Mouse (Mus musculus): Measurements from ENCODE around the gene Carmil1. TPM values are rescaled to one million over a fixed set of nuclear protein-coding genes. Genes with fewer than 3 reads are reported as not detected.

The Carmil1 gene
- total RNA-seq, 2 experiments from 2014 or later, result 40.5 to 49.9 TPM

DNA sequence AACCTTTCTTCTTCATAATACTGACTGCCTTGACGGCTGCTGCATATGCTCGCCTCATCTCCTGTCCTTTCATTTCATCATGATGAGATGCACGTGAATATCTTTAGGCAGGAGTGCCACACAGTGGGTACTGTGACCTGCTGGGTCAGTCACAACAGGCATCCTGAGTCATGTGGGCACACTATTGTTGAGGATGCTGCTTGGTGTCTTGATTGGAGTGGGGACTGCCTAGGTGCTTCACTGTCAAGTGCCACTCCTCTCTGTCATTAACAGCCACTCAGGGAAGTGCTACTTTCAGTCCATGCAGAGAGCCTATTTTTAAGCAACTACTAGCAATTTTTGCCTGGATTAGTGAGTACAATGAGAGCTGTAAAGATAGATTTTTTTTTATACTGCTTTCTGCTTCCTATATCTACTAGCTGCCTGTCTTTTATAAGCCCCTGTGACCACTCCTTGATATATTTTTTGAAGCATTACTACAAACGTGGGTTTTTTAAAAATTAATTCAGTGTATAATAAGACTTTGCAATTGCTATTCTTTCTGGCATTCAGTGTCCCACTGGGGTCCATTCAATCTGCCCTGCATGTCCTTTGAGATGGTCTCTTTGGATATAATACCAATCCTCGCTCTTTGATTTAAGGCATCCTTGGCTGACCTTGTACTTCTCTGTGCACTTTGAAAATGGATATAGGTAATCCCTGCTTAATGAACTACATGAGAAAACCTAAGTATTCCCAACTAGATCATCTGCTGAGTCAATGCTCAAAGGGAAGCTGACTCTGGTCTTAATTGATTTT, 225.3 kb downstream of the Carmil1 start:
- no peak for DNase-seq (ENCODE audit: extremely low spot score in 1 of 2, low spot score in 1 of 2)

- DNase-seq (ENCODE audit: extremely low spot score in 1 of 2, low spot score in 1 of 2), result no peak
These were observed 229.1 kb downstream of the Carmil1 start for GRCm38 (mm10) chr13:24051496-24051895.

- no peak for DNase-seq (ENCODE audit: extremely low spot score in 1 of 2, low spot score in 1 of 2)
These were observed 230.3 kb downstream of the Carmil1 start for GRCm38 (mm10) chr13:24050330-24050729.

GRCm38 (mm10) chr13:24049267-24050034, 231.1 kb downstream of the Carmil1 start:
- DNase-seq (ENCODE audit: extremely low spot score in 1 of 2, low spot score in 1 of 2), result peak; percentile 29 to 51

DNA sequence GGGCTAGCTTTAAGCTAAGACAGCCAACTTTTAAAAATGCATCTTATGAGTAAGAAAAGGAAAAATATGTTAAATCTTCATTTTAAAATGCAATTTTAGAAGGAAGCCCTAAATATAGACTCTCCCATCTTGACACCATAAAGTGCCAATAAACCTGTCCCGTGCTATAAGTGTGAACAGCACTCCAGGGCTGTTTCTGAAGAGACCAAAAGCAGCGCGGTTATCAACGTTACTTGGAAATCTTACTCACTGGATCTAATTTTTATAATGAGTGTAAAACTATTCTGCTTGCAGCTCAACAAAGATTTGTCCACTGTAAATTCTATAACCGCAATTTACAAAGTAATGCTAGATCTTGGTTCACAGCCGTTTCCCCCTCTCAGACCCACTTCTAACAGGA, 232.0 kb downstream of the Carmil1 start:
- DNase-seq (ENCODE audit: extremely low spot score in 1 of 2, low spot score in 1 of 2), result no peak

GRCm38 (mm10) chr13:24045271-24045670, 235.3 kb downstream of the Carmil1 start:
- DNase-seq (ENCODE audit: extremely low spot score in 1 of 2, low spot score in 1 of 2), result no peak

- no peak for DNase-seq (ENCODE audit: extremely low spot score in 1 of 2, low spot score in 1 of 2)
These were observed 240.4 kb downstream of the Carmil1 start for GRCm38 (mm10) chr13:24040221-24040620.

DNA sequence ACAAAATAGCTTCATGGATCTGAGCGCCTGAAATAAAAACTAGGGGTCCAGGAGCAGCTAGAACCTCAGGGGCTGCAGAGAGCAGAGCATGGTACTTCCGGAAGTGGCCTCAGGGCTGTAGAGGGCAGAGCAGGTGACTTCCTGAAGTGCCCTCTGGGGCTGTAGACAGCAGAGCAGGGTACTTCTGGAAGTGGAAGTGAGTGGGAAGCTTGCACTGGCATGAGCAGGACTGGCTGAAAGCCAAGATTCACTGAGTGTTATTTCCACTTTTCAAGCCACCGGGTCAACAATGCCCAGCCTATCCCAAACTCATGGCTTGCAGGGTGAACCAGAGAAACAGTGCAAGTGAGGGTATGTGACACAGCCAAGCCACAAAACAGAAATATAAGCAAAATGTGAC, 243.1 kb downstream of the Carmil1 start:
- DNase-seq (ENCODE audit: extremely low spot score in 1 of 2, low spot score in 1 of 2), result no peak

- no peak for DNase-seq (ENCODE audit: extremely low spot score in 1 of 2, low spot score in 1 of 2)
These were observed 244.4 kb downstream of the Carmil1 start for GRCm38 (mm10) chr13:24036150-24036549.

DNA sequence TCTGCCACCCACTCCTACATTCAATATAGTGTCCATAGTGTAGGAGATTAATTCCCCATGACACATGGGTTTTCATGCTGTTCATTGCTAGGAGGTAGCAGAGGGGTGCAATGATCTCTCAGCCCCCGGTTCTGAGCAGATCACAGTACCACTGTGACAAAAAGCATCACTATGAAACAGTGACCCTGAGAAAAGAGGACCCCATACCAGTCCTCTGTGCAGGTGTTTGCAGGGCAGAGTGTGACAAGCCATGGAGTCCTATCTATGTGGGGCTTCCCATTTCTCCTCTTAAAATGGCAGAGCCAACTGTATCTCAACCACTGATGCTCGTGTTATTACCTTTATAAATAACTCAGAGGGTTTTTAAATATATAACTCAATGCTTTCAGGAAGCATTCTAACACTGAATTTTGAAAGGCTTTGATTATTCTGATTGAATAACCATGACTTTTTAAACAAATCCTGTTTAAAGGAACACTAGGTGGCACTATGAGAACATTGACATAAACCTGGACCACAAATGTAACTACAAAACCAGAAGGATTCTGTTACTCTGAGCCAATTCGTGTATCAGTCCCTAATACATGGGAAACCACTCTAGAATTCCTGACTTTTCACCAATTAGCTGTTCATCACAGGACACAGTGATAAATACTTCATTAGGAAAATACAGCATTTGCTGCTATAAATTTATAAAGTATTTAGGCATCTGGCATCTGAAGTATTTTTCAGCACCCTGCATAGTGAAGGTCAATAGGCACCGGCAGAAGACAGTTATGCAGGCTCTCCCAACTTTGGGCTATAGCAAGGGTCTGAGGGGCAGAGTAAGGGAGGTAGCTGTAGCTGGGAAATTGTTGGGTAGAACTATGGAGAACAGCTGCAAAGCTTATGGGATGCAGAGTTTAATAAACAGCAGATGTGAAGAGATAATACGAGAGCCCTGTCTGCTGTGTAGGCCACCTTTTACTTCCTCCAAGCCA, 253.1 kb downstream of the Carmil1 start:
- no peak for DNase-seq (ENCODE audit: extremely low spot score in 1 of 2, low spot score in 1 of 2)

DNA sequence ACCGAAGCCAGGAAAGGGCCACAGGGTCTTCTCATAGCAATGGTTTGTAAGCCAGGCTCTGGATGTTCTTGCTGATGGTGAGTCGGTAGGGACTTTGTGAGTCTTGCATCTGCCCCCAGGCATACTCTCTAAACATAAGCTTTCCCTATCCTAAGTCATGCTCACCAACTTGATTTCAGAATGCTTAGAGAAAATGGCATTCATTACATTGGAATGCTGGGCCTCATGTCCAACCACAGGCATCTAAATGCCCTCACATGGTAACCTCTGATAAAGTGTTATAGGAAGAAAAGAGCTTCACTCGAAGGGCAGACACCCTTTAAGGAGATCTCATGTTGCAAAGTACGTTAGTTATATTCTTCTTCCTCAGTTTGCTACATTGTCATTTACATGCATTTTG, 262.1 kb downstream of the Carmil1 start:
- no peak for DNase-seq (ENCODE audit: extremely low spot score in 1 of 2, low spot score in 1 of 2)

DNA sequence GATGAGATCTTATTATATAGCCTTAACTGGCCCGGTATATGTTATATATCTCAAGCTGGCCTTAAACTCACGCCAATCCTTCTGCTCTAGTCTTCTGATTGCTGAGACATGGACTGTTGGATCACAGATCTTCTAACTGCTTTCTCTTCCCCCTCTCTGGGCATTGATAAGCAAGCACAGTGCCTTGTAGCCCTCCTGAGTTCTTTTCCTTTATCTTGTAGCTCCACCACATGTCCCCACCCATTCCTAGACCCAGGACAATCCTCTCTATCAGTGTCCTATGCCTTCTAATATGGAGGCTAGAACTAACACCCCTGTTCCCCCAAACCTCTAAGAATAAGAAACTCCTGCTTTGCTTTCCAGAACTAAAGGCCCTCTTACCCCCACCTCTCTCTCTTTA, 275.1 kb downstream of the Carmil1 start:
- DNase-seq (ENCODE audit: extremely low spot score in 1 of 2, low spot score in 1 of 2), result no peak

GRCm38 (mm10) chr13:24001797-24002196, 278.8 kb downstream of the Carmil1 start:
- DNase-seq (ENCODE audit: extremely low spot score in 1 of 2, low spot score in 1 of 2), result no peak

DNA sequence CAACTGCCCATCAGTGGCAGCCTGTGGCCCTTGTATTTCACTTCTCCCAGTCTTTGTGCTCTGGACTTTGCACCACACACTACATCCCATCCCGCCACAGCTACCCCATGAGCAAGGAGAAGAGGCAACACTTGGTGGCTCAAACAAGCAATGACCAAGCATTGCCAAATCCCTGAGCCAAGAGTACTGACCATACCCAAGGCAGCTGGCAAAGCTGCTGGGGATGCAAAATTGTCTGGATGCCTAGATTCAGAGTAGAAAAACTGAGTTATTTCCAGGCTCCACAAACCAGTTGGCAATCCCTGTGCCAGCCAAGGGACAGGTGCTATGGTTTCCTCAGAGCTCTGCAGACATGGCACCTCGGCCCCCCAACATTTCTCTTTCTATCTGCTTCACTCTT, 279.5 kb downstream of the Carmil1 start:
- no peak for DNase-seq (ENCODE audit: extremely low spot score in 1 of 2, low spot score in 1 of 2)

DNA sequence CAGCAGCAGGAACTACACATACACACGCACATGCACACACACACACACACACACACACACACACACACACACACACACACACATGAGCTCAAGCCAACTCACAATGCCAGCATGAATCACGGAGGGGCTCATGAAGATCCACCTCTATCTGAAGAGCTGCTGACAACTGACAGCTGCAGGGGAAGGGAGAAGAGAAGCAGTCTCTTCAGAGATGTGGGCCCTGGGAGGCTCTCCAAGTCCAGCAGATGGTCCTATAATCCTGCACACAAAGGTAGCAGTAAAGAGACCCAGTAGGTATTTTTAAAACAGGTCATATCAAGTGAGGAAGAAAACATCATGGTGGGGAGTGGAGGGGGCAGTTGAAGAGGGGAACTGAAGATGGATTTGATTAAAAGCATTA, 281.8 kb downstream of the Carmil1 start:
- no peak for DNase-seq (ENCODE audit: extremely low spot score in 1 of 2, low spot score in 1 of 2)

DNA sequence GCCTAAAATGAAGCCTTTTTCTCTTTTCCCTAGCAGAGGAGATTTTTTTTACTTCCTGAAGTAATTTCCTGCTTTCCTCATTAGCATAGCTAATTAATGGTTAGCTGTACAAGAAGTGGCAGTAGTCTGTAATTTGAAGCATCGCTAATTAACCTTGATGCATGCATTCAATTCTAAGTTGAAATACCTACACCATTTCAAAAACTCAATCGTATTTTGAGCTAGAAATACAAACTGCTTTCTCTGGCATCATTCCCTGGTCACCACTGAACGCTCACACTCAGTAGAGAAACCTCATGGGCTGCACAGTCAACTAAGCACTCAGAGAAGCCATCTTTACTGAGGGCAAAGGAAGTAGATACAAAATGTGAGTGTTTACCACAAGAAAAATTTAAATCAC, 285.8 kb downstream of the Carmil1 start:
- no peak for DNase-seq (ENCODE audit: extremely low spot score in 1 of 2, low spot score in 1 of 2)

GRCm38 (mm10) chr13:23994024-23994423, 286.6 kb downstream of the Carmil1 start:
- no peak for DNase-seq (ENCODE audit: extremely low spot score in 1 of 2, low spot score in 1 of 2)

- peak in 1 of 2 experiments; percentile 35 for DNase-seq (ENCODE audit: extremely low spot score in 1 of 2, low spot score in 1 of 2)
These were observed 289.7 kb downstream of the Carmil1 start, which contains the start of gene Scgn for GRCm38 (mm10) chr13:23990928-23991327. Gene Scgn, minus strand, starts transcription at chr13:23991214.

DNA sequence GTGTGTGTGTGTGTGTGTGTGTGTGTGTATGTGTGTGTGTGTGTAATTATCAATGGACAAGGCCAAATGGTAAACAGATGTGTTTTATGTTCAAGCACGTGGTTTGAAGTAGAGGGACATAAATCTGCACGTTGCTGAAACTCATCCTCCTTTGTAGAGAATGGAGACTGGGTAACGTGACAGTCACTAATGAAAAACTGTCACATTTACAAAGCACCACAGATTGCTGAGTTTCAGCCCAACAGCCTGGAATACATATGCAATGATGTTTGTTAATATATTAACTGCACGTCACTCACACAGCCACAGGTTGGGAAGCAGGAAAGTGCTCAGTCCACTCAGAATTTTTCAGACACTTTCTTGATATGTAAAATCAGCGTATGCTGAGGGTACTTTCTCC, 290.1 kb downstream of the Carmil1 start:
- no peak for DNase-seq (ENCODE audit: extremely low spot score in 1 of 2, low spot score in 1 of 2)

DNA sequence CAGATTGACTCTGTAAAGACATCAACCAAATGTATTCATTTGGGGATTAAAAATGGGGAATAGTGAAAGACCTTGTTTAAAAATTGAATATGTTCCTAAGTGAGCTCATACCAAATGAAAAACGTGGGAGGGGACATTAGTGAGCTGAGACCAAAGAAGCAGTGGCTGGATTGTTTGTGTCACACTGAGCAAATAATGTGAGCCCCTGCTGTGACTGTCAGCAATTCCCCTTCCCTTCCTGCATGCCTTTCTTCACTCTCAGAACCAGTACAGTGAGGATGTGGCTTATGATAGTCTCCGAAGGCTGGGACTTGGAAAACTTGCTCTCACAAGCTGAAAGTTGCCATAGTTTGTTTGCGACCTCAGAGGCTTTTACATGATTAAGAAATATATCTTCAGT, 295.5 kb downstream of the Carmil1 start:
- no peak for DNase-seq (ENCODE audit: extremely low spot score in 1 of 2, low spot score in 1 of 2)

DNA sequence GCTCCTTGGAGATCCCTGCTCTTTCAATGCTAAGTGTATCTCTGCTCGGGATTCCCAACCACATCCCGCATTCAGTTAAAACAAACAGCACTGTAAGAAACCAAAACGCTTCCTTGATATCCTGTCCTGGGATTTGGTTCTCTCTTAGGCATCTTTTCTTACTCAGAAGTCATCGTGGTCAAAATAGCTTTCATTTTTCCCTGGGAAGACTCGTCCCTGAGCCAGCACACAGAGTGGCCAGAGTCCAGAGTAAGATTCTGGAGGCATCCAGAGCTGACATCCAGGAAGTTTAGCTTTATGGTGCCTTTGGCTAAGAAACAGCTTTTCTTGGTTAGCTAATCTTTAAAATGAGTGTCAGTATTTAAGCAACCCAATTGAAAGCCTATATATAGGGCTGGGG, 308.3 kb downstream of the Carmil1 start:
- no peak for DNase-seq (ENCODE audit: extremely low spot score in 1 of 2, low spot score in 1 of 2)

Measured in layer of hippocampus, postnatal 25 days (tissue).